Mouse (Mus musculus) cerebral cortex, adult 2 months (tissue): Measurements from ENCODE around the gene Nr1i3.

Experiments
- WGBS: fragments of 180-500 bp; shearing (Covaris S2); methylation state at CpG from one replicate; pipeline ENCODE4 v1.1.7; 2018; 5-methylcytosine and 5-hydroxymethylcytosine counted together

Gene Nr1i3

GRCm38 (mm10) chr1:171230215-171230614, 16.4 kb downstream of the Nr1i3 start:
- 63% methylated on average over 3 of the region's 3 CpGs for WGBS

- WGBS = 67% methylated on average over 4 of the region's 4 CpGs
These were observed 18.1 kb downstream of the Nr1i3 start for GRCm38 (mm10) chr1:171231844-171232243.

GRCm38 (mm10) chr1:171232348-171232747, 18.6 kb downstream of the Nr1i3 start:
- WGBS = 78% methylated on average over 5 of the region's 5 CpGs

GRCm38 (mm10) chr1:171232800-171233730, 19.3 kb downstream of the Nr1i3 start:
- WGBS = 78% methylated on average over 12 of the region's 12 CpGs

GRCm38 (mm10) chr1:171234126-171234525, 20.4 kb downstream of the Nr1i3 start, which contains the start of gene Fcer1g:
Gene Fcer1g (minus strand): TSS chr1:171234365.
- 83% methylated on average over 14 of the region's 14 CpGs for WGBS

GRCm38 (mm10) chr1:171234538-171234937, 20.8 kb downstream of the Nr1i3 start:
- WGBS = 91% methylated on average over 4 of the region's 4 CpGs

GRCm38 (mm10) chr1:171235791-171236190, 22.0 kb downstream of the Nr1i3 start:
- 64% methylated on average over 4 of the region's 4 CpGs for WGBS

- WGBS = 86% methylated on average over 6 of the region's 6 CpGs
These were observed 23.7 kb downstream of the Nr1i3 start for GRCm38 (mm10) chr1:171237438-171237837.

- 72% methylated on average over 14 of the region's 14 CpGs for WGBS
These were observed 24.7 kb downstream of the Nr1i3 start for GRCm38 (mm10) chr1:171238463-171238862.

GRCm38 (mm10) chr1:171239992-171240744, 26.4 kb downstream of the Nr1i3 start:
- 63% methylated on average over 15 of the region's 15 CpGs for WGBS

- WGBS = 90% methylated on average over 10 of the region's 10 CpGs
These were observed 27.1 kb downstream of the Nr1i3 start for GRCm38 (mm10) chr1:171240911-171241310.

- WGBS = 82% methylated on average over 12 of the region's 12 CpGs
These were observed 28.2 kb downstream of the Nr1i3 start for GRCm38 (mm10) chr1:171241952-171242351.

GRCm38 (mm10) chr1:171245353-171245752, 31.6 kb downstream of the Nr1i3 start:
- 63% methylated on average over 8 of the region's 8 CpGs for WGBS

- under 1% methylated on average over 41 of the region's 41 CpGs for WGBS
These were observed 33.1 kb downstream of the Nr1i3 start for GRCm38 (mm10) chr1:171246709-171247452.

GRCm38 (mm10) chr1:171247453-171247841, 33.7 kb downstream of the Nr1i3 start:
- WGBS = 12% methylated on average over 13 of the region's 13 CpGs

GRCm38 (mm10) chr1:171247916-171248315, 34.1 kb downstream of the Nr1i3 start:
- 22% methylated on average over 4 of the region's 4 CpGs for WGBS

GRCm38 (mm10) chr1:171248386-171249226, 34.8 kb downstream of the Nr1i3 start:
- WGBS = 43% methylated on average over 3 of the region's 3 CpGs

- WGBS = 0% methylated on average over 5 of the region's 5 CpGs
These were observed 36.3 kb downstream of the Nr1i3 start, which contains the start of gene Adamts4 for GRCm38 (mm10) chr1:171249913-171250600. Gene Adamts4 (plus strand): TSS chr1:171250421.

- 21% methylated on average over 26 of the region's 26 CpGs for WGBS
These were observed 37.2 kb downstream of the Nr1i3 start, which contains the start of gene Ndufs2 for GRCm38 (mm10) chr1:171250680-171251593. Gene Ndufs2 (minus strand): TSS chr1:171251388.
